Mouse (Mus musculus) 3T3-L1 (cell line): Measurements from ENCODE around the gene Chsy1.

Experiments
- DNase-seq: peaks from one replicate; pipeline ENCODE4 v3.0.0-alpha.2; 2015; ENCODE audit warnings: low read depth, low spot score

The Chsy1 gene

GRCm38 (mm10) chr7:66108961-66109854, at the start of gene Chsy1:
Gene Chsy1 (plus strand): TSS chr7:66109515.
- DNase-seq: peak; percentile 79

GRCm38 (mm10) chr7:66060066-66060956, 49.0 kb upstream of the Chsy1 start:
- peak; percentile 75 for DNase-seq

GRCm38 (mm10) chr7:66061057-66061456, 48.3 kb upstream of the Chsy1 start:
- DNase-seq: no peak

- DNase-seq: no peak
These were observed 32.9 kb upstream of the Chsy1 start for GRCm38 (mm10) chr7:66076411-66076810.

GRCm38 (mm10) chr7:66079364-66080230, 29.7 kb upstream of the Chsy1 start, which contains the start of gene Selenos:
Gene Selenos (plus strand): TSS chr7:66079649.
- DNase-seq: peak; percentile 98

- peak; percentile 56 for DNase-seq
These were observed 29.1 kb upstream of the Chsy1 start for GRCm38 (mm10) chr7:66080231-66080613.

- DNase-seq: no peak
These were observed 25.6 kb upstream of the Chsy1 start for GRCm38 (mm10) chr7:66083757-66084156.

GRCm38 (mm10) chr7:66084546-66084945, 24.8 kb upstream of the Chsy1 start:
- DNase-seq: no peak

GRCm38 (mm10) chr7:66087652-66088051, 21.7 kb upstream of the Chsy1 start:
- DNase-seq: no peak

- DNase-seq: no peak
These were observed 21.2 kb upstream of the Chsy1 start for GRCm38 (mm10) chr7:66088077-66088476.

GRCm38 (mm10) chr7:66090676-66091190, 18.6 kb upstream of the Chsy1 start:
- no peak for DNase-seq

- no peak for DNase-seq
These were observed 17.8 kb upstream of the Chsy1 start for GRCm38 (mm10) chr7:66091553-66091952.

GRCm38 (mm10) chr7:66092656-66093055, 16.7 kb upstream of the Chsy1 start:
- no peak for DNase-seq

GRCm38 (mm10) chr7:66094141-66094540, 15.2 kb upstream of the Chsy1 start:
- no peak for DNase-seq

- no peak for DNase-seq
These were observed 10.5 kb upstream of the Chsy1 start for GRCm38 (mm10) chr7:66098803-66099202.

GRCm38 (mm10) chr7:66101866-66102265, 7.4 kb upstream of the Chsy1 start:
- DNase-seq: peak; percentile 73

- DNase-seq: no peak
These were observed 4.8 kb upstream of the Chsy1 start for GRCm38 (mm10) chr7:66104531-66104930.

GRCm38 (mm10) chr7:66105771-66106170, 3.5 kb upstream of the Chsy1 start:
- DNase-seq: no peak

- DNase-seq: no peak
These were observed 2.7 kb upstream of the Chsy1 start for GRCm38 (mm10) chr7:66106581-66107056.

- DNase-seq: no peak
These were observed 2.1 kb upstream of the Chsy1 start for GRCm38 (mm10) chr7:66107206-66107605.

- peak; percentile 73 for DNase-seq
These were observed 1.4 kb upstream of the Chsy1 start for GRCm38 (mm10) chr7:66107930-66108329.
